Mouse (Mus musculus): ENCODE results near the gene Crcp.

GRCm38 (mm10) chr5:130008034-130008590 lies 21.0 kb upstream of the Crcp start:
- TF ChIP-seq GATA1 (IDR thresholded peaks at IDR 0.05; ENCODE audit: low read length) (no peak), TAL1 (IDR thresholded peaks at IDR 0.05; ENCODE audit: low read length) (no peak)
